In the genomic region with DNA sequence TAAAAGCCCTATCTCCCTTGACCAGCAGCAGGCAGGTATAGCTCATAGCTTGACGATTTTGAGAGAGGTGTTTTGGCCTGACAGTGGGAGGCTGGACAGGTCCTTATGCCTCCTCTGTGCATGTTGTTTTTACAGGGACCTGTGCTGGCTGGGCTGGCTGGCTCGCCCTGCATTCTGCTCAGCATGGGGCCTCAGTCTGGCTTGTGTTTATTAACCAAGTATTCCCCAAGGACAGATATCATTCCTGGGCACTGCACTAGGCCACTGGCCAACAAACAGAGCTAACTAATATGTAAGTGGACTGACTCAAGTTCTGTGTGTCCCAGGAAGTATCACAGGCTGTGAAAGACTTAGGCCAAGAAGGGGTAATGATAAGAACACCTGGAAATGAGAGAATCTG, we compare ENCODE assay signal across 13 mouse cellular contexts. TPM values are rescaled to one million over a fixed set of nuclear protein-coding genes. Genes with fewer than 3 reads are reported as not detected.
A peak's percentile ranks its signal among the peaks of the same experiment; 100 is the strongest.
DNase-seq lines count a peak whose midpoint lies in the region; ATAC-seq lines count a peak whose summit lies in the region.
"Had no signal": no experiment of that assay in that cellular context is flagged by ENCODE, and none has a peak within 500 bp of the region (broad histone marks: within the 10 kb centered on the region; RNA-seq: fewer than 3 reads in every experiment).

No protein-coding gene starts in this region.

- no peak overlapping the region for H3K9ac ChIP-seq in heart, embryonic 13.5 days
- H3K9ac ChIP-seq: limb, embryonic 13.5 days had no signal

- DNase-seq in heart, postnatal 25 days (ENCODE audit: low spot score) = no peak
- DNase-seq in 3134 (ENCODE audit: extremely low read depth, insufficient read length, low spot score) = peak; percentile 76
- peak; percentile 67 for DNase-seq in adrenal gland, postnatal 10 days
- DNase-seq in kidney, adult 9 months = peak; percentile 91
- no peak for DNase-seq in urinary bladder, adult 2 months (ENCODE audit: low spot score)
- DNase-seq in urinary bladder, postnatal 36 days (ENCODE audit: low spot score in 2 of 2) = no peak
- DNase-seq in thymus, adult 18-20 months = no peak
- DNase-seq: cerebellum, adult 11 months; right cerebral cortex, postnatal 25 days had no signal

- H3K36me3 ChIP-seq in heart, embryonic 13.5 days = no peaks in the 10 kb centered on the region
- H3K36me3 ChIP-seq: limb, embryonic 13.5 days had no signal

- H3K4me2 ChIP-seq in heart, embryonic 13.5 days = 0 out of 2 replicates have a peak overlapping the region, but pooled peaks have one; percentile 1
- H3K4me2 ChIP-seq: limb, embryonic 13.5 days had no signal

- H3K4me3 ChIP-seq in heart, embryonic 13.5 days = no peak overlapping the region
- H3K4me3 ChIP-seq: limb, embryonic 13.5 days had no signal

- 30% methylated on average over 2 of the region's 2 CpGs for WGBS in heart, embryonic 13.5 days

- peaks cover 49% of the 10 kb centered on the region for H3K4me1 ChIP-seq in heart, embryonic 13.5 days

- H3K27me3 ChIP-seq in heart, embryonic 13.5 days (replicated peaks) = peaks cover 44% of the 10 kb centered on the region

- peak overlapping the region; percentile 50; the same call in 1 of the 2 replicates for H3K27ac ChIP-seq in heart, embryonic 13.5 days (replicated peaks)
- H3K27ac ChIP-seq: limb, embryonic 13.5 days had no signal

- ATAC-seq in heart, embryonic 13.5 days (ENCODE audit: extremely low read depth, insufficient number of reproducible peaks, low FRiP score, low TSS enrichment) = no peak

- no peaks in the 10 kb centered on the region for H3K9me3 ChIP-seq in heart, embryonic 13.5 days
- H3K9me3 ChIP-seq: limb, embryonic 13.5 days had no signal

- intact Hi-C loops in heart, postnatal 25 days (cut with DNase I) = no loop called here

RNA-seq across cellular contexts. Expression of a gene that starts 6.7 kb away (rescaled TPM):
- polyA plus RNA-seq in heart, embryonic 13.5 days (2015; fragmentation: Nextera tagmentation; extraction: Ambion mirVana) = 7.4 and 7.5 TPM in 2 replicates
- total RNA-seq in heart, postnatal 25 days (2021) = 1 to 10 TPM; 6.4 to 9.9 TPM
- total RNA-seq in adrenal gland, postnatal 10 days (2021) = 10 to 100 TPM in 1 of 2 experiments, 1 to 10 TPM in 1; 8.0 to 13.6 TPM
- polyA plus RNA-seq in urinary bladder, adult 2 months (2012; rRNA removed) = 12.3 and 12.7 TPM in 2 replicates
- total RNA-seq: megakaryocyte, adult 5-6 weeks had no signal

RNA-seq across cellular contexts. Expression of a gene that starts 34.0 kb away (rescaled TPM):
- 0.67 and 0.73 TPM in 2 replicates for polyA plus RNA-seq in heart, embryonic 13.5 days (2015; fragmentation: Nextera tagmentation; extraction: Ambion mirVana)
- 1 to 10 TPM; 1.8 to 3.0 TPM for total RNA-seq in heart, postnatal 25 days (2021)
- under 1 TPM; 0.09 to 0.15 TPM for total RNA-seq in adrenal gland, postnatal 10 days (2021)
- polyA plus RNA-seq in urinary bladder, adult 2 months (2012; rRNA removed) = 0.69 and 0.93 TPM in 2 replicates
- polyA plus RNA-seq: neural tube, embryonic 14.5 days had no signal

RNA-seq across cellular contexts. Expression of a gene that starts 58.5 kb away (rescaled TPM):
- 0.94 and 1.6 TPM in 2 replicates for polyA plus RNA-seq in heart, embryonic 13.5 days (2015; fragmentation: Nextera tagmentation; extraction: Ambion mirVana)
- 1 to 10 TPM; 1.9 to 2.8 TPM for total RNA-seq in heart, postnatal 25 days (2021)
- 1 to 10 TPM; 1.8 to 3.0 TPM for total RNA-seq in adrenal gland, postnatal 10 days (2021)
- 2.6 and 3.0 TPM in 2 replicates for polyA plus RNA-seq in urinary bladder, adult 2 months (2012; rRNA removed)

Comparison
In these comparisons a context has a peak if more than half of its experiments do, and no peak if none do; other contexts are left out.
1. DNase-seq: peak in 3134 (single experiment), adrenal gland, postnatal 10 days (single experiment) and kidney, adult 9 months (single experiment); none in heart, postnatal 25 days (single experiment), urinary bladder, adult 2 months (single experiment), urinary bladder, postnatal 36 days (0 of 2) and thymus, adult 18-20 months (0 of 2).